Mouse (Mus musculus): ENCODE results near the gene Rgs4.

DNA sequence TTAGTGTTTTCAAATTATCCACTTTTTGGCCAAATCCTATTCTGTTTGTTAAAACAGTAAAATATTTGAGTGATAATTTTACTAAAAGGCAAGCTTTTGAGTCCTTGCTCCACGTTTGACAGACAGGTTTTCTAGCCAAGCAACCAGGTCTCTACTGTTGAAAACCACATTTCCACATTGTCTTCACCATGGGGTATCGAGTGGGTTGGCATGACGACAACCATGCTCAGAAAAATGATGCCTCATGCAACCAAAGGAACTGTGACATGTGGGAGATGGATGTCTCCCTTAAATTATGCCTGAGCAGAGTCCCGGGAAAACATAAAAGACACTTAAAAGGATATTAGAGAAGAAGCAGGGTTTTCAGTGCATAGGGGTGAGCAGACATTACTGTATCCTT lies 50.2 kb downstream of the Rgs4 start:
- TF ChIP-seq GATA1 (IDR thresholded peaks at IDR 0.05; ENCODE audit: low read length) (no peak), TAL1 (IDR thresholded peaks at IDR 0.05; ENCODE audit: low read length) (no peak)
